Mouse (Mus musculus): ENCODE measurements around the gene Nup93. TPM values are rescaled to one million over a fixed set of nuclear protein-coding genes. Genes with fewer than 3 reads are reported as not detected.

Nup93 gene
- total RNA-seq, 2 experiments from 2014 or later: 15.3 to 15.5 TPM

- intact Hi-C loops (cut with DNase I): no loop called here
- no peak for DNase-seq (ENCODE audit: low spot score)
These were observed 131.3 kb downstream of the Nup93 start for GRCm38 (mm10) chr8:94345657-94346056.

DNA sequence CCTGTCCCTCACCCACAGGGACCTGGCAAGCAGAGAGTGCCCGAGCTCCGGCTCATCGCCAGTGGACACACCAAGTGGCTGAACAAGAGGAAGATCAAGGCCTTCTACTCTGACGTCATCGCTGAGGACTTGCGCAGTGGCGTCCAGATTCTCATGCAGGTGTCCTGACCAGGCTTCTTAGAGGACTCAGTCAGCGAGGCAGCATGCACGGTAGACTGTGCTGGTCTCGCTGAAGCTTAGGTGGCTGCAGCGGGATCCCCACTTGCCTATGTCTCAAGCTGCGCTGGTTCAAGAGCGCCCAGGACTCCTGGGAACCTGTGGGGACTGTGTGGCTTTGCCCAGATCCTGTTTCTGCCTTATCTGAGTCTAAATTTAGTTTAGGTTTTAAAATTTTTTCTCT, 131.9 kb downstream of the Nup93 start:
- intact Hi-C loops (cut with DNase I): no loop called here
- no peak for DNase-seq (ENCODE audit: low spot score)

GRCm38 (mm10) chr8:94348425-94348824, 134.1 kb downstream of the Nup93 start:
- intact Hi-C loops (cut with DNase I): no loop called here
- DNase-seq (ENCODE audit: low spot score): no peak

DNA sequence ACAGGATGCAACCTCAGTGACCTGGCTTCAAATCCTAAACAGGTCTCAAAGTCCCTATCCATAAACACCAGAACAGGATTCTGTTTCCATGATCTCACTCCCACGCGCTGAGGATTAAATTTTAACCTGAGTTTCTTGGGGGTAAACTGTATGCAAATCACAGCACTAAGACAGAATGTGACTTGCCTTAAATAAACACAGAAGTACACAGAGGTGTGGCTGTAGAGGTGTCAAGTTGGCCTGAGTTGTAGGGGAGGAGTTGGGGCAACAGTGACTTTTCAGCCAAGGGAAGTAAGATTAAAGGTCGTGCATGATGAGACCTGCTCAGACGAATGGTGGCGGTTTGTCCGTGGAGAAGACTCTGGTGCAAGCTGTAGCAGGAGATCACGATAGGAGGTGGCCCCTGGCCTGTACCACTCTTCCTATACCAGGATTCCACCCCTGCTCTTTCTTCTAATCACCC, 139.7 kb downstream of the Nup93 start:
- DNase-seq (ENCODE audit: low spot score): no peak
- intact Hi-C loops (cut with DNase I): no loop called here

GRCm38 (mm10) chr8:94354571-94354970, 140.2 kb downstream of the Nup93 start:
- no peak for DNase-seq (ENCODE audit: low spot score)
- intact Hi-C loops (cut with DNase I): no loop called here

GRCm38 (mm10) chr8:94357220-94357619, 142.9 kb downstream of the Nup93 start:
- intact Hi-C loops (cut with DNase I): loop anchor here (2.0 kb wide), 1 partner anchor 30 kb away; the partner anchor contains the start of gene Herpud1
- DNase-seq (ENCODE audit: low spot score): no peak

GRCm38 (mm10) chr8:94358541-94358940, 144.2 kb downstream of the Nup93 start:
- peak; percentile 47 for DNase-seq (ENCODE audit: low spot score)
- intact Hi-C loops (cut with DNase I): no loop called here

DNA sequence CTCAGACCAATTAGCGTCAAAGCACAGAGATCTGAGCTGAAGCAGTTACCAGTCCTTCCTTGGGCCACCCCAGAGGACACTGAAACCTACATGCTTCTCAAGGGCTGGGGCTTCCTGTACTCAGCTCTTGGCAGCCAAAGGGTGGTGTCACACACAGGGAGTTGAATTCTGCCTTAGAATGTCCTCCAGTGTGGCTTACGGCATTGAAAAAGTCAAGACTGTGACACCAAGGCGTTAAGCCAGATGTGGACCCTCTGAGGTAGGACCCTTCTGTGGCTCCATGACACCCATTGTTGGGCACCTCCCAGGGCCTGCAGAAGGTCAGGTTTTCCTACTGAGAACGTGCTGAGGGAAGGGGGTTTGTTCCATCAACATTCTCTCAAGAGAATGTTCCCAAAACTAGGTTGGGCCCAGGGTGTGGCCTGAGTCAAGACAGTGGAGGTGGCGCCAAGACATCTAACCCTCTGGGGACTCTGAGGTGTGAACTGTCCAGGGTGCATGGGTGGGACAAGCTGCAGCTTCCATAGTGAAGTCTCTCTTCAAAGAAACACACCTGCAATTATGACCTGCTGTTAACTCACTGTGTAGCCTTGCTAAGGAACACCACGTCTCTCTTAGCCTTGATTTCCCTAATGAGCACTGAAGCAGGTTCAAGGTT, 147.5 kb downstream of the Nup93 start:
- intact Hi-C loops (cut with DNase I): no loop called here
- no peak for DNase-seq (ENCODE audit: low spot score)

GRCm38 (mm10) chr8:94362607-94363239, 148.4 kb downstream of the Nup93 start:
- intact Hi-C loops (cut with DNase I): no loop called here

GRCm38 (mm10) chr8:94363288-94363688, 148.9 kb downstream of the Nup93 start:
- intact Hi-C loops (cut with DNase I): no loop called here
- peak; percentile 82 for DNase-seq (ENCODE audit: low spot score)

More at GRCm38 (mm10) chr8:94362607-94363239, 148.4 kb downstream of the Nup93 start:
- DNase-seq (ENCODE audit: low spot score): peak; percentile 50

DNA sequence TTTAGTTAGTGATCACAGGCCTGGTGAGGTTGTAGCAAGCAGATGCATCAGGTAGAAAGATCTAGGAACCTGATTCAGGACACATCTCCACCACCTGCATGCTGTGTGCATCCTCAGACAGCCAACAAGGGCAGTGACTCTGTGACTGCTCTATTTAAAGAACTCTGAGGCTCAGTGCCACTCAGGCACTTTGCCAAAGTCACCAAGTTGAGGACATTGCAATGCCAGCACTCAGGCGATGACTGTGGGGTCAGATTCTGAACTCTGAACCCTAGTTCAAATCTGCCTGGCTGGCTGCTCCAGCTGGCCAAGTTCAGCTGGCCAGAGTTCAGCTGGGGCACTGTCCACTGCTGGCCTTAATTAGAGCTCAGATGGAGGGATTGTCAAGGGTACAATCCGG, 149.5 kb downstream of the Nup93 start:
- intact Hi-C loops (cut with DNase I): no loop called here
- no peak for DNase-seq (ENCODE audit: low spot score)

GRCm38 (mm10) chr8:94364686-94365312, 150.4 kb downstream of the Nup93 start:
- intact Hi-C loops (cut with DNase I): no loop called here

DNA sequence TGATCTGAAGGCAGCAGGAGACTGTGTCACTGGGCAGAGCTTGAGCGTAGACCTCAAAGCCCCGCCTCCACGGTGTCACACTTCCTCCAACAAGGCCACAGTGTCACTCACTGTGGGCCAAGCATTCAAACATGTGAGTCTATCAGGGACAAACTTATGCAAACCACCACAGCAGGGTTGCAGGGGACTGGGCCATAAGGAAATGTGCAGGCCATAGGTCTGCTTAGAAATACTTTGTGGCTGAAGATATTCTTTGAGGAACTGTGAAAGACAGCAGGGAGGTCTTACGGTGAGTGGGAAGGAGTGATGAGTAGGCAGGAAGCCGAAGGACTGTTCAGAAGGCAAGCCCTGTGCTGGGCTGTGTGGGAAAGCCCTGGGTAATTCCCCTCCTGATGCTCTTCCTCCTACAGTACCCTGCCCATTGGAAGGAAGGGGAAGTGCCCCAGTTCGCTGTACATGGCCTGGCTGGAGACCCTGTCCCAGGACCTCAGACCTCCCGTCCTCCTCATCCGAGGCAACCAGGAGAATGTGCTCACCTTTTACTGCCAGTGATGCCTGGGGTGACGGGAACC, 151.1 kb downstream of the Nup93 start:
- intact Hi-C loops (cut with DNase I): no loop called here
- DNase-seq (ENCODE audit: low spot score): no peak

More at GRCm38 (mm10) chr8:94364686-94365312, 150.4 kb downstream of the Nup93 start:
- DNase-seq (ENCODE audit: low spot score): no peak

Small RNA genes lying within 50 kb of the gene (microRNA-seq; reads per million reads assigned to microRNA genes)
- 47.2 reads per million, percentile 49 among the genes with 10 or more reads in this experiment for gene Mir138-2

Other genes starting within 250 kb of the Nup93 start
- 100 to 1,000 TPM; 112 to 121 TPM for gene Amfr, start 201.7 kb upstream of the Nup93 start, total RNA-seq (2021)
- gene Nudt21, start 177.5 kb upstream of the Nup93 start, total RNA-seq (2021): 10 to 100 TPM; 24.8 to 27.1 TPM
- 10 to 100 TPM; 29.5 to 30.1 TPM for gene Ogfod1, start 177.4 kb upstream of the Nup93 start, total RNA-seq (2021)
- gene Bbs2, start 115.6 kb upstream of the Nup93 start, total RNA-seq (2021): 1 to 10 TPM; 4.2 to 7.4 TPM
- not detected for gene Mt4, start 77.4 kb upstream of the Nup93 start, total RNA-seq (2021)
- 1 to 10 TPM; 3.2 to 5.6 TPM for gene Mt3, start 62.0 kb upstream of the Nup93 start, total RNA-seq (2021)
- 100 to 1,000 TPM in 1 of 2 experiments, 10 to 100 TPM in 1; 47.6 to 115 TPM for gene Mt2, start 41.9 kb upstream of the Nup93 start, total RNA-seq (2021)
- gene Mt1, start 35.5 kb upstream of the Nup93 start, total RNA-seq (2021): 100 to 1,000 TPM; 270 to 370 TPM
- gene Slc12a3, start 114.6 kb downstream of the Nup93 start, total RNA-seq (2021): under 1 TPM; 0.14 to 0.26 TPM
- 100 to 1,000 TPM; 180 to 257 TPM for gene Herpud1, start 171.9 kb downstream of the Nup93 start, total RNA-seq (2021)
- gene Nlrc5, start 219.8 kb downstream of the Nup93 start, total RNA-seq (2021): 1 to 10 TPM in 1 of 2 experiments, under 1 TPM in 1; 0.49 to 1.7 TPM